Mouse (Mus musculus): Measurements from ENCODE around the gene Ada.
A peak's percentile ranks its signal among the peaks of the same experiment; 100 is the strongest.

The Ada gene

GRCm38 (mm10) chr2:163728300-163728699 is 21.7 kb downstream of the Ada start:
- DNase-seq = no peak

- no peak for DNase-seq
Measured at GRCm38 (mm10) chr2:163726766-163727393, 23.2 kb downstream of the Ada start.

GRCm38 (mm10) chr2:163722550-163722949 is 27.5 kb downstream of the Ada start:
- peak; percentile 71 to 80 for DNase-seq

- DNase-seq = no peak
Measured at GRCm38 (mm10) chr2:163719616-163720015, 30.4 kb downstream of the Ada start.

- DNase-seq = peak; percentile 85 to 87
Measured at GRCm38 (mm10) chr2:163718951-163719603, 31.0 kb downstream of the Ada start.

- peak in 1 of 2 experiments; percentile 25 for DNase-seq
Measured at GRCm38 (mm10) chr2:163718526-163718925, 31.5 kb downstream of the Ada start.

GRCm38 (mm10) chr2:163716853-163717252 is 33.2 kb downstream of the Ada start:
- DNase-seq = no peak

- no peak for DNase-seq
Measured at GRCm38 (mm10) chr2:163716448-163716847, 33.6 kb downstream of the Ada start.

- no peak for DNase-seq
Measured at GRCm38 (mm10) chr2:163713340-163713739, 36.7 kb downstream of the Ada start.

GRCm38 (mm10) chr2:163712874-163713273 is 37.2 kb downstream of the Ada start:
- no peak for DNase-seq

- DNase-seq = no peak
Measured at GRCm38 (mm10) chr2:163712473-163712872, 37.6 kb downstream of the Ada start.

GRCm38 (mm10) chr2:163711368-163711868 is 38.6 kb downstream of the Ada start:
- no peak for DNase-seq

- DNase-seq = no peak
Measured at GRCm38 (mm10) chr2:163710606-163711159, 39.4 kb downstream of the Ada start.

GRCm38 (mm10) chr2:163710000-163710399 is 40.0 kb downstream of the Ada start:
- no peak for DNase-seq

GRCm38 (mm10) chr2:163708763-163709250 is 41.2 kb downstream of the Ada start:
- no peak for DNase-seq

- no peak for DNase-seq
Measured at GRCm38 (mm10) chr2:163708321-163708720, 41.7 kb downstream of the Ada start.

- DNase-seq = no peak
Measured at GRCm38 (mm10) chr2:163703599-163704260, 46.3 kb downstream of the Ada start.

- no peak for DNase-seq
Measured at GRCm38 (mm10) chr2:163702921-163703320, 47.1 kb downstream of the Ada start.

- no peak for DNase-seq
Measured at GRCm38 (mm10) chr2:163702431-163702830, 47.6 kb downstream of the Ada start.

- no peak for DNase-seq
Measured at GRCm38 (mm10) chr2:163699078-163699780, 50.8 kb downstream of the Ada start.

- DNase-seq = no peak
Measured at GRCm38 (mm10) chr2:163697764-163698480, 52.1 kb downstream of the Ada start.

GRCm38 (mm10) chr2:163696763-163697162 is 53.3 kb downstream of the Ada start:
- DNase-seq = no peak
